Mouse (Mus musculus) leukemia stem cell, adult 10-12 weeks (primary cell): Measurements from ENCODE around the gene Mfn1. TPM values are rescaled to one million over a fixed set of nuclear protein-coding genes. Genes with fewer than 3 reads are reported as not detected.

Experiments used
- polyA plus RNA-seq: library from polyadenylated mRNA; stranded (reverse); fragments of >175 nt; gene quantifications from 2 replicates; pipeline ENCODE4 v1.2.3, GENCODE M21; 2012; ENCODE audit warnings: low replicate concordance

The Mfn1 gene
- 6.5 and 7.6 TPM in 2 replicates for polyA plus RNA-seq

GRCm38 (mm10) chr3:32529303-32529898 lies at the start of gene Mfn1:
Gene Mfn1 (plus strand): TSS chr3:32529465.

DNA sequence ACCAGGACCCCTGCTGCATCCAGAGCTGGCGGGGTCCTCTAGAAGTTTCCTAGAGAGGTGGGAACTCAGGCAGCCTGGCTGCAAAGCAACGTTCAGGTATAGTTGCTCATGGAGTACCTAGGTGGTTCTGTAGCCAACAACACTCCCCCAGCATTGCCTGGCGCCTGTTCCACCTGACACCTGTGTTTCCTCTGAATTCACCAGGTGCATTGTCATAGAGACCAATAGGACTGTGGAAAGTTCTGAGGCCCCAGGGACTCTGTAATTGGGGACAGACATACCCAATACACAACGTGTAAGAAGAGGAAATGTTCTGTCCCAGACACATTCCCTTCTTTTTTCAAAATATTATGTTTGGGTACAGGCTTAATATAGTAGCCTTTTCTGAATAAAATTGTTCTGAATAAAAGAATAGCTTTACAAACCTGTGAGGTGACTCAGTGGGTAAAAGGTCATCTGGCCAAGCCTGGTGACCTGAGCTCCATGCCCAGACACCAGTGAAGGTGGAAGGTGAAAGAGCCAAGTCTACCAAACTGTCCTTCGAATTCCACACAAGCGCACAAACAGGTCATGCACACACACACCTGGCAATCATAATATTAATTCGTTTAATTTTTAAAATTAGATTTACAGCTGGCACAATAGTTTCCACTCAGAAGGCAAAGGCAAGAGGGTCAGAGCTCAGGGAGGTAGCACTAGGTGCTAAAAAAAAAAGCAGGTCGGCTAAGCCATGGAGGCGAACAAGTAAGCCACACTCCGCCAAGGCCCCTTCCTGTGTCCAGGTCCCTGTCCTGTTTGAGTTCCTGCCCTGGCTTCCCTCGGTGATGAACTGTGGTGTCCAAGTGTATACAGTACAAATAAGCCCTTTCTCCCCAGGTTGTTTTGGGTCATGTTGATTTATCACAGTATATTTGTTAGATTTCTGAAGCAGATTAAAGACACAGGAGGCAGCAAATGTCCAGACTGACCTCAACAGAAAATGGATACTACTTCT lies 36.9 kb upstream of the Mfn1 start, which contains the start of gene Kcnmb3:
Kcnmb3 (minus strand) TSS at position 135 of the 994 bp plus-strand sequence.

DNA sequence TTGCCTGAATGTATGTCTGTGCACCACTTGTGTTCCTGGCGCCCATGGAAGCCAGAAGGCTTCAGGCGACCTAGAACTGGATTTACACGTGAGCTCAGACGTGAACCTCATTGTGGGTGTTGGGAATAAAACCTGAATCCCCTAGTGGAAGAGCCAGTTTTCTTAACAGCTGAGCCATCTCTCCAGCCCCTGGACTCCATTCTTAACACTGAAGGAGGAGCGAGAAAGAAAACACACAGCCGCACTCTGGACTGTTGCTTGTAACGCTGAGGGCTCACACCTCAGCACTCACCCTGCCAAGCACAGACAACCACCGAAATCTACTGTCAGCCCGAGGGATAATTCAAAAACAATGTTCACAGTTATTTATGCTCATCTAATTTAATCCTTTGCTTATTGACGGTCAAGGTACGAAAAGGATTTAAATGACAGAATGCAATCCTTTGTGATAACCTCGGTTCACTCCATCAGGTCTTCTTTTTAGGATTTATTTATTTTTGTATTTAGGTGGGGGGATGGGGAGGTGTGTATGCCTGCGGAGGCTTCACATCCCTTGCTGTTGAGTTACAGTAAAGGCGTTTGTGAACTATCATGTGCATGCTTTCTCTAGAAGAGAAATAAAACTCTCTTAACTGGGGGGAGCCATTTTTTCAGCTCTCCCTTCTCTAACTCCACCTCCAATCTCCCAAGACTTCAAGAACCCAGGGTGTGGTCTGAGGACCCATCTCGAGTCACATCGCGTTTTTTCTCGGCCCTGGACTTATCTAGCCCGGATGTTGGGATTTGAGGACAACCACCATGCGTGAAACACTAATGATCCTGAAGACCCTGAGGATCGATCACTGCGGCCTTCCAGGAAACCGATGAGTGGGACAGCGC lies 19.5 kb upstream of the Mfn1 start, which contains the start of gene Zfp639:
Zfp639 (plus strand) TSS at position 764 of the 879 bp plus-strand sequence.

GRCm38 (mm10) chr3:32616331-32617052 lies 87.2 kb downstream of the Mfn1 start, which contains the start of gene Gnb4:
Gene Gnb4 (minus strand): TSS chr3:32616585.

Other genes starting within 250 kb of the Mfn1 start
- 4.4 and 5.3 TPM in 2 replicates for gene Zmat3, start 163.5 kb upstream of the Mfn1 start, polyA plus RNA-seq
- gene Pik3ca, start 131.8 kb upstream of the Mfn1 start, polyA plus RNA-seq, result 0.28 and 1.5 TPM in 2 replicates
- 0.17 TPM in 1 of 2 replicates, not detected in the other for gene Kcnmb3, start 37.2 kb upstream of the Mfn1 start, polyA plus RNA-seq
- 5.4 and 7.2 TPM in 2 replicates for gene Zfp639, start 19.2 kb upstream of the Mfn1 start, polyA plus RNA-seq
- 2.1 and 3.6 TPM in 2 replicates for gene Gnb4, start 87.1 kb downstream of the Mfn1 start, polyA plus RNA-seq
- gene Actl6a, start 176.8 kb downstream of the Mfn1 start, polyA plus RNA-seq, result 7.0 and 17.2 TPM in 2 replicates
- 3.0 and 52.8 TPM in 2 replicates for gene Ndufb5, start 207.5 kb downstream of the Mfn1 start, polyA plus RNA-seq
- gene Mrpl47, start 208.1 kb downstream of the Mfn1 start, polyA plus RNA-seq, result 0.32 and 0.61 TPM in 2 replicates